Mouse (Mus musculus) retina, embryonic 14.5 days (tissue): Measurements from ENCODE around the gene Npsr1.
A peak's percentile ranks its signal among the peaks of the same experiment; 100 is the strongest.

ENCODE experiments used
- DNase-seq: peaks from one replicate; pipeline ENCODE4 v3.0.0-alpha.2; 2015; ENCODE audit warnings: low spot score

Npsr1 gene

DNA sequence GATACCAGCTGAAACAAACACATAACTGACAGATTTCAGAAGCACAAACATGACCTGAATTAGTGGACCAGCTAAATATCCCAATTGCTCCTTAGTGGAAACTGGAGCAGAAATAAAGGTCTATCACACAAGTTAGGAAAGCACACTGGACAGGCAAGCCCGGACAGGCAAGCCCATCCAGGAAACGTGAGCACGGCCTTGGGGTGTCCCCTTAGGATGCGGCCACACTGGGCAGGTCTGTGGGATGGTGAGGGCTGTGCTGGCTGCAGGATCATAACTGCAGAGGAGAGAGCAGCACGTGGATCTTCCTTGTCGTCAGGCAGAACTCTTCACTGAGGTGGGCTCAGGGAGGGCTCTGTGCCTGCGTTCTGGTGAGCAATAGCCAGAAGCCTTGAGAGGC is at the start of gene Npsr1:
Npsr1 (plus strand) TSS at position 301 of the 400 bp plus-strand sequence.
- DNase-seq = no peak

DNA sequence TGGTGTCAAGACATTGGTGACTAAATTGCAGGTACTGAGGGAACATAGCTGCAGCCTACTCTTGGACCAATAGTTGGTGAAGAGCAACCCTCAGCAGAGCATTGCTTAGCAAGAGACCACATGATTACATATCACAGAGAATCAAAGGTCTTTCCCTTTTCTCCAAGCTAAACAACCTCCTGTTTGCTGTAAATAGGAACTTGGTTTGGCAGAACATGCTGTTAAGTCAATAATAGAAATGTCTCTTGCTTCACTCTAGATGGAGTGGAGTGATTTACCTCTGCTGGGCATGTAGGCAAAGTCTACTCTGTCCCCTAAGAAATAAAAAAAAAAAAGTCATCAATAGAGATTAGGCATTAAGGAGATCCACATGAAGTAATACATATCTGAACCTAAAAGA is 46.3 kb upstream of the Npsr1 start:
- DNase-seq = no peak

DNA sequence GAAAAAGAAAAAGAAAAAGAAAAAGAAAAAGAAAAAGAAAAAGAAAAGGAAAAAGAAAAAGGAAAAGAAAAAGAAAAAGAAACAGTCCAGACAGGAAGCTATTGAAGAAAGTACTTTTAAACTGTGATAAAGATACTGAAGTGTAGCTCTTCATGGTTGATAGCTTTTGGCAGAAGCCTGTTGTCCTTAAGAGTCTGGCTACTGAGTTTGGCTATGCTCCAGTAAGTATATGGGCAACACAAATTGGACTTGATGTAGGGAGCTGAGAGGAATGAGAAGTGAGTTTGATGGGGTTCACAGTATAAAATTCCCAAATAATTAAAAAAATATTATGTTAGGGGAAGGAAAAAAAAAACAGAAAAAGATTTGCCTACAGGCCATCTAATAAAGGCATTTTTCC is 34.5 kb upstream of the Npsr1 start:
- peak; percentile 39 for DNase-seq

DNA sequence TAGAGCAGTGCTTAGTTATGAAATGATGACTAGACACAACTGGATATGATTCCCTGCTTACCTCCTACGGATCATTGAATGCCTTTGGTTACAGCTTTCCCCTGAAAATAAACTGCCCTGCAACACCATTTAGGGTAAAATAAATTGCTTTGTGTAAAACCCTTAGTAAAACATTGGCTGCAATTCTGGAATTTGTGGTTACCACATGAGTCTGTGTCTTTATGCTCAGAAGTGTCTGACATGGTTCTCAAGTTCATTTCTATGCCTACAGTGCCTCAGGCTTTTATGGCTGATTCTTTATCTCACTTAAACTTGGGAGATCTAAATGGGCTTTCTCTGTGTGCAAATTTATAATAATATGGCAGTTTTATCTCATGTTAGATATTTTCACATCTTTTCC is 26.1 kb upstream of the Npsr1 start:
- DNase-seq = no peak

DNA sequence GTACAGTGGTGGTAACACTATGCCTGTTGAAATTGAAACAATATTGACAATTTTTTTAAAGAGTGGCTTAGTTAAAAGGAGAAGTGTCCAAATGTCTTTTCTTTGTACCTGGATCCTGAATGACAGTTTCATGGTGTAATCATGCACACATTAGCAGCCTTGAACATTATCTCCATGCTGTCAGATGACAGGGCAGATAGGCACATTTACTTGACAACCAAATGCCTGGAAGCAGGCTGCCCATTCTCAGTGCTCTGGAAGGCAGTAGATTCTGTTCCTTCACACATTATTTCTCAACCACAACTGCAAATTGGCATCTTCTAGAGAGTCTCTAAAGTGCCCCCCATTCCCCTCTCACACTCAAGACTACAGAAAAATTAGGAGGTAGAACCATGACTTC is 20.2 kb upstream of the Npsr1 start:
- no peak for DNase-seq

DNA sequence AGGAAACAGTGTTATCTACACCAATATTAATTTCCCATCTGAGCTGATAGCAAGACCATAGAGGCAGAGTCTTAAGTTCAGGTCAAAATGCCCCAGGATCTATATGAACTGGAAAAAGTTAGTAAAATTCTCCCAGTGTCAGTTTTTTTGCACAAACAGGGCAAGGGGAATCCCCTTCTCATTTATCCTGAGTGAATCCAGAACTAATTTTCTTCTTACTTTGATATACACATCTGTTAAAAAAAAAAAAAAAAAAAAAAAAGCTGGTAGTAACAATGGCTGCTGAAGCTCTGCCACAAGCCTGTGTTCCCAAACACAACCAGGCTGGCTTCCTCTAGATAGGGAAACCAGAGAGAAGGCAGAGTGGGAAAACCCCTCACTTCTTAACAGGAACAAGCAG is 5.9 kb upstream of the Npsr1 start:
- DNase-seq = no peak

DNA sequence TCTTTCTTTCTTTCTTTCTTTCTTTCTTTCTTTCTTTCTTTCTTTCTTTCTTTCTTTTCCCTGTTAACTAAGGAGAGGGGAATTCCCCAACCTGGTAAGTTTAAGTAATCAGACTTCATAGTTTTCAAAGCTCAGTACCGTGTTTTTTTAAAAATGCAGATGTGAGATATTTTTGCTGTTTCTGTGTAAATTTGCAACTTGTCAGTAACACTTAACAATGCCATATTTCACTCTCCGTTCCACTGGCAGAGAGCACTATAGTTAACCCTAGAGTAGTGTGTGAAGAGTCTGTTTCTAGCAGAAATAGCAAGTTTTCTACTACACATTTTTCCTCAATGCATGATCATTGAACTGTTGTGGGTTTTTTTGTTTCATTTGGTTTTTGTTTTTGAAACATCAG is 730 bp downstream of the Npsr1 start:
- no peak for DNase-seq

DNA sequence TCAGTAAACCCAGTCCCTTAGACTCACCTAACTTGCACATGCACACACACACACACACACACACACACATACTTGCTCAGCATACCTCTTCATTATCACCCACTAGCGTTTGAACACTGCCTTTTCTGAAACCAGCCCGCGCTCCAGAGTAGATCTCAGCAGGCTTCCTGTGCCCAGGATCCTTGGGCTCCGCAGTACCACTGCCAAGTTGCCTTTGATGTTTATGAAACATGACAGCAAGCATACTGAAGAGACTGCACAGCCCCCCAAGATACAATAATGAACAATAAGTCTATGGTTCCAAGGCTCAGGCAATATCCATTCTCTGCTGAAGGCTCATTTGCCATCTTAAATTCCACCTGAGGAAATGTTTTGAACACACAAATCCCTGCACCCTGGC is 1.8 kb downstream of the Npsr1 start:
- DNase-seq = peak; percentile 70

DNA sequence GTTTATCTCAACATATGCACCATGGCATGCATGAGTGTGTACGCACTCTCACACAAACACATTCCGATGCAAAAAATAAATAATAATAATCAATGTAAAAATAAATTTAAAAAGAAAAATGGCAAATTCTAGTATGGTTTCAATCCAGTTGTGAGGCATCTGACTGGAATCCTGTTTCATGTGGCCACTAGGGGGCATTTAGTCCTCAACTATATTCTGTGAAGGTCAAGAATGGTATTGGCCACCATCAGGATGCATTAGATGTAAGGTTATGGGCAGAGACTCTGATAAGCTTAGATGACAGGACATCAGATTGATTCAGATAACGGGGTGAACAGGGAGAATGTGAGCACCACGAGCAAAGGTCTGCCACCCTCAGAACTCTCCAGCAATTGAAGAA is 21.6 kb downstream of the Npsr1 start:
- peak; percentile 83 for DNase-seq

DNA sequence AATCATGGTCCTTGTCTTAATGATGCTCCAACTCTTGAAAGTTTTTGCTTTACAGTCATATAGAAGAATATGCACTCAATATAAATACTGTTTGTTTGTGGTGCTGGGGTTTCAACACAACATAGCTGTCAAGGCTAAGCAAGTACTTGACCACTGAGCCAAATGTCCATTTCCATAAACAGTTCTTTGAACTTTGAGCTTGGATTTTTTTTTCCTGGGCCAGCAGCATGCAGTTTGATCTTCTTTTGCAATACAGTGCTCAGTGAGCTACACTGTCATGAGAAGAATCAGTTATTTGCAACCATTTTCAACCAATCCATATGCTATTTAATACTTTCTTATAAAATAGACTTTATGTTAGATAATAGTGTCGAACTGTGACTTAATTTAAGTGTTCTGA is 35.3 kb downstream of the Npsr1 start:
- no peak for DNase-seq

DNA sequence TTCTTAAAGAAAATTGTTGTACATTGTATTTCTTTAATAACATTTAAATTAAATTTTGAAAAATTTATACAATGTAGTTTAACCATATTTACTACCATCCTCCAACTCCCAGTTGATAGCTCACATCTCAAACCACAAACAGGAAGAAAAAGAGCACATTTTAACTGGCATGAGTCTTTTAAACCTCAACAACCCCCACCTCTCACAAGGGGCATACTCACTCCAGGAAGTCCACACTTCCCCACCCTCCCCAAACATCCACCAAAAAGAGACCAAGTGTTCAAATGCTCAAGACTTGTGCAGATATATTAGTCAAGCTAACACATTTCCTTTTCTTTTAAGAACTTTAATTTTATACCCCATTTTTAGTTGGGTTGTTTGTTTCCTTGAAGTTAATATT is 38.6 kb downstream of the Npsr1 start:
- no peak for DNase-seq

DNA sequence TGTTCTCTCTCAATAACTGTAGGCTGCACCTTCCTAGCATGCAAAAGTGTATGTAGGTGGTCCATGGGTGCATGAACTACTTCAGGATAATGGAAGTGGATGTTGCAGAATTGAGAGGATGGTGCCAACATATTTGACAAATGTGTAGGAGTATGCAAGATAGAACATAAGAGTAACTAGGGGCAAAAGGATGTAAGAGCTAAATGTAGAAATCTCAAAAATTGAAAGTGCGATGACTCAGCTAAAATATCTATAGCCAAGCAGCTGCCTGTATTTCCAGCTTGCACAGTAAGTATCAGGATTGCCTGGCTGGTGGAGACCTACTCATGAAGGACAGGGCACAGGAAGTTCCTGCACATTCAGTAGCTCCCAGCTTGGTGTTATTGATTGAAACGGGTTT is 46.5 kb downstream of the Npsr1 start:
- no peak for DNase-seq

DNA sequence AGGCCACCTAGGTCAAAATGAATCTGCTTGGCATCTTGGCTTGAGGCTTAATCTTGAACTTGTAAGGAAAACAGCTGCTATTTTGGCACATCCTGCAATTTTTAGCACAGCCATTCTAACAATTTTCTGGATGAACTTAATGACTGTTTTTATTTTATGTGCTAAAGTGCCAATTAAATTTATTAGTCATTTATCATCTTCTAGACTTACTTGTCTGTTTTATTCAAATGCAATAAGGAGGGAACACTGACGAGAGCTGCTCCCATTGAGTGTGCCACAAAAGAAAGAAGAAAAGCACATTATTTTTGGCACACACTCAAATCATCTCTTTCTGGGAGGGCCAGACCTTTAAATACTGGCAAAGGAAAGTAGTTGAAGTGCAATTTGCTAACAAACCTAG is 59.4 kb downstream of the Npsr1 start:
- DNase-seq = no peak

DNA sequence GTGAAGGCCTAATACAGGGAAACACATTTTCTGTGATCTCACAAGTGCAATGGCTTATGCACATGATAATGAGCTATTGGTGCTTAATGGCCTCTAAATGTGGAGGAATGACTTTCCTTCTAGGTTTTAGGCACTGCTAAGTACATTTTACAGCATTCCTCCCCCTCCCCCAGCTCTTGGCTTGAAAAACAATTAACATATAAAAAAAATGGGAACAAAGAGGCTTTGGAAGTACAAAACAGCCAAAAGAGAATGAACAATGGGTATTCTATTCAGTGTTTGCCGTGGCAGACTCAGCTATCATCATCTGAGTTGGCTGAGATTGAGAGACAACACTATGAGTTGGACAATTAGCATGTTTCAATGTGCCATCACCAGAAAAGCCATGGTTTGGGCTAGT is 62.6 kb downstream of the Npsr1 start:
- peak; percentile 18 for DNase-seq

DNA sequence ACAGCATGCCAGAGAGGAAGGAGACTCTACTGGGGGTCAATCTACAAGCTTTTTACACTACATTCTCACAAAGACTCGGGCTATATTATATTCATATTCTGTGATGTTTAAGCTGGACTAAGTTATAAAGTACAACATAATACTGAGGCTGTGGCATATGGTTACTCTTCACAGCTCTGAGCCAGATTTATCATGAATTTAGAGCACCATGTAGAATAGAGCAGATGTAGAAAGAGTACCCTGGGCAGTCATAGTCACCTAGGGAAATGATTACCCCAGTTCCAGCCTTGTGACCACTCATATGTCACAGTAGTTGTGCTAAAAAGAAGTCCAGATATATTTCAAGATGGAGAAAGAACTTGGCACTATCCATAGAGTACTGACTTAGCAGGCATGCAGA is 70.7 kb downstream of the Npsr1 start:
- no peak for DNase-seq

DNA sequence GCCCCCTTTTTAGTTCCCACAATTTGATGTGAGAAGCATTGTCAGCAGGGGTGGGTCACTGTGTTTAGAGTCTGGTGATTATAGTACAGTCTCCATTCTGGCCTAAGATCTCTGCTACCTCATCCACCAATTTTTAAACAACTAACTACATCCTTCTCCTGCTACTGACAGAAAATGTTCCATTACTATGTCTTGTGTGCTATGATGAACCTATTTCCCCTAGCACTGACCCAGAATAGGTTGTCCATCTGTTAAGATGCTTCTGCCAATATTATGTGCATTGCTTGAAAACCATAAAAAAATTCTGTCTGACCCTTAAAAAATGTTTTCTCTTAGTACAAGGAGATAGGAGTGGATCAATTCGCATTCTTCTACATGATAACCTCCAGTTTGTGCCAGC is 72.9 kb downstream of the Npsr1 start:
- no peak for DNase-seq

DNA sequence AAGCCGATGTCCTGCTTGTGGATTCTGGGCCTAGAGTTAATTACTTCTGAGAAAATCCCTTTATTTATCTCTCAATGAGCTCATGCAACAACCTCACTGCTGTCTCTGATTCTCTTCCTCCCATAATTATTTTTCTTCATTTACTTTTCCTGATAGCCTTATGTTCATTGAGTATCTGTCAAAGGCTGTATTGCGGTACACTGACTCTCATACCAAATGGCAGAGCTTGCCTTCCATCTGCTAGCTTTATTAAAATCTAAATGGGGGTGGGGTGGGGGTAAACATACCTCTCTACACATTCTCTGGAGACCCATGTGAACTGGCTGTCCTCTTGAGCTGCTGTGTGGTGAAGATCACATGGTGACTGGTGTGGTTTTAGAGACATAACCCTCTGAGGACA is 80.9 kb downstream of the Npsr1 start:
- DNase-seq = no peak

DNA sequence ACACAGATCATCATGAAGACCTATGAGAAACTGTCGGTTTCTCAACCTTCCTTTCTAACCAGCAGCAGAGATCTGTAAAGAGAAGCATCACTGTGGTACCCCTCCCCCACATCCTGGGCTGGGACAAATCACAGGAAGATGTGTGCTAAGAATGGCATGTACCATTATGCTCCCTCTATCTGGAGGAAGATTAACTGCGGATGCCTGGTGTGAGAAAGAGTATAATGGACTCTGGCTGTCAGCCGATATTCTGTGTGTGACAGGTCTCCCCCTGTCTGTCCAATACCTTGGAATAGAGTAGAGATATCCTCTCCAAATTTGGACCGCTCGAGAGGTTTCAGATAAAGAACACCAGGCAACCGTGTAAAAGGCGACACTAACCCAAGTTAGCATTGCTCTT is 83.1 kb downstream of the Npsr1 start:
- DNase-seq = no peak

DNA sequence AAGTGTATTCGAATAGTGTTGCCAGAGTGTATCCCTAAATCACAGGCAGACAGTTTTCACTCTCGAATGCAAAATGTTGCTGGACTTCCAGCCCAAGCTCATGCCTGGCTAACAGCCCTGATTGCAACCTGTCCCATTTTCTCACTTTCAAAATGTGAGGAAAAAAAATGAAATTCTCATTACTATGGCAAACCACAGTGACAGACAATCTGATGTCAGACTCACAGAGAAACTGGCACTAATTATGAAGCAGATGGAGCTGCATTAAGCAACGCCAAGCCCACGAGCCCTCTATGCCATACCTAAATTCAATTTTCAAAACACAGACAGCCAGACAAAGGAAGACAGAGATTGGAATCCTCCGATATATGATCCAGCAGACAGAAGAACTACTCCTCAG is 88.5 kb downstream of the Npsr1 start:
- no peak for DNase-seq

DNA sequence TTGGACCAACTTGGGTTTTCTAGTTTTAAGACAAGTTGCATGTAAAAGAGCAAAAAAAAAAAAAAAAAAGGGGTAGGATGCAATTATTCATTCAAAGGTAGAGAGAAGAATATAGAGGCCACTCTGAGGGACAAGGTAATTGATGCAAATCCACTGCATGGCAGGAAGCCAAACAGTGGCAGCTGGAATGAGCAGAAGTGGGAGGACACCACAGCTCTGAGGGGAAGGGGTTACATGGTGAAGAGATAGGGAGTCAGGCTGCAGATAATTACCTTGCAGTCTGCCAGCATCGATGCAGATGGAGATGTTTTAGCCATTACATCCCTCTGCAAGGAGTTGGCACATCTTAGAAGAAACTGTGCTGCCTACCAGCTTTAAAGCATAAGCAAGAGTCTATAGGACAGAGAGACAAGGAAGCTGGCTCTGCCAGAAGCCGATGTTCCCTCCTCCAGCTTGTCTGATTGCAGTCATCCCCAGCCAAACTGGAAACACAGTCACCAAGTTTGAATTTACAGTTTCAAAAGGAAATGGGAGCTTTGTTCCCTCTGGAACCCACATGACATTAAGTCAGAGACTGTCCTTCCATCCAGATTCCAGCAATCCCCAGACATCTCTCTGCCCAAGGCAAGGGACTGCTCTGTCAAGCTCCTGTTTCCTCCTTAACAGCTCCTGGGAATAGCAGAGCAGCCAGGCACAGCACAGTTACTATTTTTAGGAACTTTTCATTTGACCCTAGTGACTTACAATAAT is 91.9 kb downstream of the Npsr1 start:
- no peak for DNase-seq

DNA sequence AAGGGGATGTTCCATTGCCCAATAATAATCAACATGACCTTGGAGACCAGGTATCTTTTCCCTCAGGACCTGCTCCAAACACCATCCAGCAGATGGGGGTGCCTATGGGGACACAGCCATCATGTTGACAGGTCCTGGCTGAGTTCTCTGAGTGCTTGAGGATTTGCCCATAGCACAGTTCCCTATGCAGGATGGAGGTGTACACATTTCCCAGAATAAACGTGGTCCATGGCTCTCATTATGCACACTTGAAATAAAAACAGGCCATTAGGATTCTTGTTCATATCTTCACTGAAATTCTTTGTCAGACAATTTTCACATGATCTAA is 92.4 kb downstream of the Npsr1 start:
- no peak for DNase-seq

DNA sequence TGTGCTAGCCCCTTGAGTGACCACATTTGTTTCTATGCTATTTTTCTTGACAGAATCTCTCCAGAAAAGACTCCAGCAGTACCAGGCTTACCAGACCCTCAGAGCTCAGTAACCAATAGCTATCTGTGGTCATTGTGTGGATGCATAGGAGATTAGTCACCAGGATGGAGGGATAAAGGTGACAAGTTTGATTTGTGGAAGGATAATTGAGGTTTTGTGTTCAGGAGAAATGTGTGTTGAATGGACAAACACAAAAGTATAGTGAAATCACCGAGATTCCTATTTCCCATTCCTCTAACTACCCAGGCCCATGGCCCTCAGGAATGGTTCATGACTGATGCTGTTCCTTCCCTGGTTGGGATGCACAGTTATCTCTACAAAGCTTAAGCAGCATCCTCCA is 100.5 kb downstream of the Npsr1 start:
- no peak for DNase-seq

DNA sequence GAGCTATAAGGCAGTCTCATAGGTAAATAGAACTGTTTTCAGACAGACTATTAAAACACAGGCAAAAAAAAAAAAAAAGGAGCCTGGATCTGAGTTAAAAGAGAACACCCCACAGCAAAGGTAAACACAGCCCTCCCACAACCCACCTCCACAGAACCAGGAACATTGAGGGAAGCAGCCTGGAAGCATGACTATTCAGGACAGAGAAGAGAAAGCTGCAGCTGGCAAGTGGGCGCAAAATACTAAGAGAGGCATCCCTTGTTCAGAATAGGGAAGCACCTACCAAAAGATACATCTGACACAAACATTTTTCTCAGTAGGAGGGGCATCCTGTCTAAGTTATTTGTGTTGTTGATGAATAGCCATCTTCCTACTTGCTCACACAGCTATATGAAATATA is 113.8 kb downstream of the Npsr1 start:
- DNase-seq = no peak

DNA sequence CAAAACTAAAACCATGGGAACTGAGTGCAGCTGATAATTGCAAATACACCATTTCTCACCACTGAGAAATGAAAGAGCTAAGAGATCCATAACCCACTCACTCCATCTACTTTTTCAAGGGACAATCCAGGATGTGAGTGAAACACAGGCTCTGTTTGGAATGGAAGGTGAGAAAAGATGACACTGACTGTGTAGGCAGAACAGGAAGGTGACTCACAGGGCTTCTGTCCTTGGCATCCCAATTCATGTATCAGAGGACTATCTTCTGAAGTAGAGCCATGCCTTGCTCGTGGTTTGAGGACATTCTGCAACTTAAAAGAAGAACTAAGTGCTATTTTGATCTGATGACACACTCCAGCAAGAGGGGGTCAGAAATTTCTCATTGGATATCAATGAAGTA is 119.9 kb downstream of the Npsr1 start:
- no peak for DNase-seq

DNA sequence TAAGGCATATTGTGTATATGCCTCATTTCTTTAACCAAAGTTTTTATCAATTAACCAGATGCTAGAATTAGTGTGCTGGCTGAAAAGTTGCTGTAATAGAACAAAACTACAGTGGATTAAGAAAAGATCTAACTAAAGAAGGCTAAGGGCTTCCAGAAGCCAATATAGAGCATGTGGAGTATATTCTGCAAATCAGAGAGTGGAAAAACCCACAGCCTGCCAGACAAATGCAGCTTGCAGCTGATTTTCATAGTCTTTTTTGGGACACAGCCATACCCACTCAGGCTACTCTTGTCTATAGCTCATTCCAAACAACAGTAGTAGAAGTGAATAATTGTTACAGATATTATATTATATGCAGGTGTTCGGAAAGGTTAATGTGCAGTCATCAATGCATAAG is 138.7 kb downstream of the Npsr1 start:
- no peak for DNase-seq
